Mouse (Mus musculus): ENCODE data around the gene Gsn. TPM values are rescaled to one million over a fixed set of nuclear protein-coding genes. Genes with fewer than 3 reads are reported as not detected.

The Gsn gene
- polyA plus RNA-seq, 1 experiment from 2014 or later = 13.7 TPM

DNA sequence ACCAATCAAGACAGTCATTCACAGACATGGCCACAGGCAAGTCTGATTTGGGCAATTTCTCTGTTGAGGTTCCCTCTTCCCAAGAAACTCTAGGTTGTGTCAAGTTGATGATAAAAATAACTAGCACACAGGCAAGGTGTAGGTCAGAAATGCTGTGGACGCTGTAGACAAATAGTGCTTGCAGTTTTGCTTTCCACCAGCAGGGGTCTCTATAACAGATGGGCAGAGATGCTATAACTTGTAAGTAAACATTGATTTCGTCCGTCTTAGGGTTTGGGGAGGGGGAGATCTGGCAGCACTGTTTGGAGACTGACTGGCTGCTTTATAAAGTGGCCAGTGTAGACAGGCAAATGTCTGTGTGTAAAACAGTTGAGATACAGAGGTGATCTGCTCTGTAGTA lies 35.7 kb downstream of the Gsn start:
- H3K36me3 ChIP-seq = no peaks in the 10 kb centered on the region
- 27% methylated on average over 3 of the region's 3 CpGs for WGBS
- peak; percentile 46 for DNase-seq (ENCODE audit: low spot score)
- H3K27ac ChIP-seq (replicated peaks) = no peak overlapping the region
- no peaks in the 10 kb centered on the region for H3K9me3 ChIP-seq (replicated peaks)
- no peak overlapping the region for H3K4me3 ChIP-seq
- no peaks in the 10 kb centered on the region for H3K4me1 ChIP-seq
- 0 out of 2 replicates have a peak, but pooled peaks cover 3% of the 10 kb centered on the region for H3K27me3 ChIP-seq (ENCODE audit: low read depth, poor library complexity, severe bottlenecking)

DNA sequence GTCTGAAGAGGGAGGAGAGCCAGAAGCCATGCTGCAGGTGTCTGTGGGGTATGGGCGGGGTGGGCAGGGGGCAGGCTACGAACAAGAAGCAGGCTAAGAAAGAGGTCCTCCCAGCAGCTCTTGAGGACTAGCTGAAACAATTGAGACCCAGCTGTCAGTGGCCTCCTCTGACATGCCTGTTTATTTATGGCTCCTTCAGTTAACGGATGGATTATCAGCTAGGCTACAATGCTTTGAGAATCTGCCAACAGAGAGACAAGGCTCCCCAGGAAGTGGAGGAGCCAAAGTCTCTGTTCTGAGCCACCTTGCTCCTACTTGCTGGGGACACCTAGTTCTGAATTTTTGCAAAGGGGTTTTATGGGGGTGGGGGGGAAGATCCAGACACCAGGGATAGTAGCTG lies 36.5 kb downstream of the Gsn start:
- 76% methylated on average over 3 of the region's 3 CpGs for WGBS
- Histone ChIP-seq H3K27me3 (ENCODE audit: low read depth, poor library complexity, severe bottlenecking) (0 out of 2 replicates have a peak, but pooled peaks cover 6% of the 10 kb centered on the region), H3K27ac (replicated peaks) (no peak overlapping the region), H3K4me1 (no peaks in the 10 kb centered on the region), H3K9me3 (replicated peaks) (no peaks in the 10 kb centered on the region), H3K36me3 (no peaks in the 10 kb centered on the region), H3K4me3 (no peak overlapping the region)
- DNase-seq (ENCODE audit: low spot score) = no peak

DNA sequence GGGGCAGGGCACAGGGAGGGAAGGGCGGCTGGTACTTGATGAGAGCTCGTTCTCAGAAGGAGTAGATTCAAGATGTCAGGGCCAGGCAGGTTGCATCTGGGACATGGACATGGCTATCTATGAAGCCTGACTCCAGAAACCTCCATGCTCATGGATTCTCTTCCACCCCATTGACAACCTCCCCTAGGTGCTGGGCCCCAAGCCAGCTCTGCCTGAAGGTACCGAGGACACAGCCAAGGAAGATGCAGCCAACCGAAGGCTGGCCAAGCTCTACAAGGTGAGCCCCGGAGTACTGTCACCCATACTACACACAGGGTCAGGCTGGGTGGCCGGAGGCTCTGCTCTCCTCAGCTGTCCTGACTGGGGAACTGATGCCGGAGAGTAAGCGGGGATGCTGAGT lies 37.1 kb downstream of the Gsn start:
- Histone ChIP-seq H3K4me1 (no peaks in the 10 kb centered on the region; the same call in 1 of the 2 replicates), H3K27me3 (ENCODE audit: low read depth, poor library complexity, severe bottlenecking) (0 out of 2 replicates have a peak, but pooled peaks cover 6% of the 10 kb centered on the region), H3K36me3 (no peaks in the 10 kb centered on the region), H3K9me3 (replicated peaks) (no peaks in the 10 kb centered on the region), H3K4me3 (no peak overlapping the region), H3K27ac (replicated peaks) (no peak overlapping the region)
- no peak for DNase-seq (ENCODE audit: low spot score)
- 90% methylated on average over 8 of the region's 8 CpGs for WGBS

DNA sequence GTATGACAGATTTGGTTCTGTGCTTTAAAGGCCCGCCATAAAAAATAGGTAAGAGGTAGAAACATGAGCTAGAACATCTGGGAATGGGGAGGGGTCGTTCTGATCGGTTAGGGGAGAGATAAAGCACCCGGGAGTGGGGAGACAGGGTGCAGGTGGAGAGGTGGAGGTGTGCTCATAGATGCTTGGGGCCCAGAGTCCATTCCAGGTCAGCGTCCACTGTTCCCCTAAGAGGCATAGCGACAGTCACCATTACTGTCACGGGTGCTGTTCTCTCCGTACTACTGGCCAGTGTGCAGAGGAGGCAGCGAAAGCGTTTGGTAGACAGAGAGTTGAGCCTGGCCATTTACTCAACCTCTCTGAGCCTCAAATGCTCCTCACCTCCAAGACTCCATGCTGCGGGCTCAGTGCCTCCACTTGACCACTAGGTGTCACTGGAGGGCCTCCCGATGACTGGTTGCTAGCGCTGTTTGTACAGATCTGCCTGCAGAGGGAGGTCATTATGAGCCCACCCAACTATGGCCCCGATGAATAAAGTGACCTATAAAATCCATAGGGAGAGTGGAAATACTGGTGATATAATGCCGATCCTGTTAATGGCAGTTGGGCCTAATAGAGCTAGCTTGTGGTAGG lies 41.6 kb downstream of the Gsn start:
- 0 out of 2 replicates have a peak, but pooled peaks cover 6% of the 10 kb centered on the region for H3K27me3 ChIP-seq (ENCODE audit: low read depth, poor library complexity, severe bottlenecking)
- H3K9me3 ChIP-seq (replicated peaks) = no peaks in the 10 kb centered on the region
- no peaks in the 10 kb centered on the region; the same call in 1 of the 2 replicates for H3K4me1 ChIP-seq
- no peak overlapping the region for H3K4me3 ChIP-seq
- WGBS = 32% methylated on average over 15 of the region's 15 CpGs
- peak; percentile 81 for DNase-seq (ENCODE audit: low spot score)
- no peaks in the 10 kb centered on the region for H3K36me3 ChIP-seq
- H3K27ac ChIP-seq (replicated peaks) = no peak overlapping the region

DNA sequence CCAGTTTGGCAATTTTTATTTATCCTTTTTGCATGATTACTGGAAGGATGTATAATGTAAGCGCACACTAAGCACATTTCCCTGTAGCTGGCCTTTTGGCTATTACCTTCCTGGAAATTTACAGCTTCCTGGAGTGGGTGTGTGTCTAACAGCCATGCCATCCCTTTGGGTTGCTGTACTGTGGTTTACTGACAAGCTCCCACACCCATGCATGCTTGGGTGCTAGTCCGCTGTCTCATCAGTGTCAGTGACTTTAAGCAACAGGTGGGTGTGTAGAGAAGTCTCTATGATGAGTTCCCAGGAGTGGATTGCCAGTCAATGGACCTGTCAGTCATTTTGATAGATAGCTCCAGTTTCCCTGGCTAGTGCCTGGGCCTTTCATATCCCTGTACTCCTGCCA lies 43.3 kb downstream of the Gsn start:
- WGBS = 86% methylated on average over 2 of the region's 2 CpGs
- no peaks in the 10 kb centered on the region; the same call in 1 of the 2 replicates for H3K4me1 ChIP-seq
- no peak overlapping the region for H3K27ac ChIP-seq (replicated peaks)
- H3K4me3 ChIP-seq = no peak overlapping the region
- no peaks in the 10 kb centered on the region for H3K9me3 ChIP-seq (replicated peaks)
- no peaks in the 10 kb centered on the region for H3K36me3 ChIP-seq
- H3K27me3 ChIP-seq (ENCODE audit: low read depth, poor library complexity, severe bottlenecking) = 0 out of 2 replicates have a peak, but pooled peaks cover 6% of the 10 kb centered on the region
- no peak for DNase-seq (ENCODE audit: low spot score)

DNA sequence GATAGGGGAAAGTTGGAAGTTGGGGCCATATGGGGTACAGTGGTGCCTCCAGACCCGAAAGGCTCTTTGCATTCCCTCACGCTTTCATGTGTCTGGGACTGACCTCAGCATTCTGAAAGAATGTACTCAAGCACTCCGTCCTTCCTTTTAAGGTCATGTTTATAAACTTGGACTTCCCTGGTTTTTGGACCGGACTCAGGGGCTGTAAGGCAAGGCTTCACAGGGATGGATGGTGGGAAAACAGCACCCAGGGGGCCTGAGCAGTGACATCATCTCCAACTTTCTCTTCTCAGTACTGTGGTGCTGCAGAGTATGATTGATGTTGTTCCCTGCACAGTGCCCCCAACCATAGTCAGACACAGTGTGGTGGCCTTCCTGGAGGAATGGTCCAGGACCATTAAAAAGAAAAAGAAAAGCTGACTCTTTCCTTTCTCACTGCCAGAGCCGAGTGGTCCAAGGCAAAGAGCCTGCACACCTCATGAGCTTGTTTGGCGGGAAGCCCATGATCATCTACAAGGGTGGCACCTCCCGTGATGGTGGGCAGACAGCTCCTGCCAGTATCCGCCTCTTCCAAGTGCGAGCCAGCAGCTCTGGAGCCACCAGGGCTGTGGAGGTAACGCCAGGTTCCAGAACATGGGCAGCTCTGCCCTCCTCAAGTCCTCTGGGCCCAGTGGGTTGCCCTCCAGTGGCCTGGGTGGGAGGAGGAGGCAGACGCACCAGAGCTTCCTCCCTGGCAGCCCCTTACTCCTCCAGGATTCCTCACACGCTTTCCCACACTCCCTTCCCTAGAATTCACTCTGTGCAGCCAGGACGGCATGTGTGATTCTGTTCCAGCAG lies 46.1 kb downstream of the Gsn start:
- no peak for DNase-seq (ENCODE audit: low spot score)
- Histone ChIP-seq H3K27ac (replicated peaks) (no peak overlapping the region; the same call in 1 of the 2 replicates), H3K27me3 (ENCODE audit: low read depth, poor library complexity, severe bottlenecking) (0 out of 2 replicates have a peak, but pooled peaks cover 3% of the 10 kb centered on the region), H3K4me3 (no peak overlapping the region), H3K9me3 (replicated peaks) (no peaks in the 10 kb centered on the region), H3K4me1 (no peaks in the 10 kb centered on the region; the same call in 1 of the 2 replicates), H3K36me3 (no peaks in the 10 kb centered on the region)
- 87% methylated on average over 13 of the region's 13 CpGs for WGBS

DNA sequence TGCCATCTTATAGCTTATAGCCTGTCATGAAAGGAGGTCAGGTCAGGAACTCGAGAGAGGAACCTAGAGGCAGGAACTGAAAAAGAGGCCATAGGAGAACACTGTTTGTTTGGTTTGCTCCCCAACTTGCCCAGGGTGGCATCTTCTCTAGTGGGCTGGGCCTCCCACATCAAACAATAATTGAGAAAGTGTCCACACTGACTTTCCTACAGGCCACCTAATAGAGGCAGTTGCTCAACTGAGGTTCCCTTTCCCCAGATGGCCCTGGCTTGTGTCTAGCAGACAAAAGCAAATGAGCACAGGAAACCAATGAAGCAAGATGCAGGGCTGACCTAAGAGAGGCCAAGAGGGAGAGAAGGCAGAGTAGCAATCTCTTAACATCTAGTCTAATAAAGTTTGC lies 52.0 kb downstream of the Gsn start:
- no peaks in the 10 kb centered on the region for H3K4me1 ChIP-seq
- H3K27me3 ChIP-seq (ENCODE audit: low read depth, poor library complexity, severe bottlenecking) = no peaks in the 10 kb centered on the region
- no peaks in the 10 kb centered on the region for H3K36me3 ChIP-seq
- DNase-seq (ENCODE audit: low spot score) = no peak
- H3K9me3 ChIP-seq (replicated peaks) = no peaks in the 10 kb centered on the region
- H3K4me3 ChIP-seq = no peak overlapping the region
- H3K27ac ChIP-seq (replicated peaks) = no peak overlapping the region
- WGBS = 83% methylated on average over 1 of the region's 1 CpGs

DNA sequence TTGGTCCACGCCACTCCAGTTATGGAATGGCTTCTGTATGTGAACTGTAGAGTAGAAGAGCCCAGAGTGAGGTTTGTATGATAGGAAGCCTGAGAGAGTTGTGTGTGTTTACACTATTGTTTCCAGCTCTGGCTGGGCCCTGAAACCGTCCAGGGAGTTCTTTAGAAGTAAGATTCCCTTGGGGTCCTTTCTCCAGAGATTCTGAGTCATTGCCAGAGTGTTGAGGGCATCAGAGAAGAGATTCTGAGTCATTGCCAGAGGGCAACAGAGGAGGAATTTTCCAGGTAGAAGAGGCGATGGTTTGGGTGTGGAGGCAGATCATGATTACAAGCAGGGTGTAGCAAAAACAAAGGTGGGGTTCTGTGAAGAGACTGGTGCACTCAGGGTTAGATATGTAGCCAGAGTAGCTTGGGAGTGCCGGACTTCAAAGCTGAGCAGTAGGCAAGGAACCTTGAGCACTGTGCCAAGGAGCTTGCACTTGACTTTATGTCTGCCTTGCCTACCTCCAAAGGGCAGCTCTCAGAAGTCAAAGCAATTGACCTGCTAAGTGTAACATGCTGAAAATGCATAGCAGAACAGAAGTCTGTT lies 53.8 kb downstream of the Gsn start:
- Histone ChIP-seq H3K4me3 (no peak overlapping the region), H3K9me3 (replicated peaks) (no peaks in the 10 kb centered on the region), H3K36me3 (no peaks in the 10 kb centered on the region), H3K4me1 (peaks cover 18% of the 10 kb centered on the region), H3K27me3 (ENCODE audit: low read depth, poor library complexity, severe bottlenecking) (no peaks in the 10 kb centered on the region), H3K27ac (replicated peaks) (no peak overlapping the region)
- 89% methylated on average over 4 of the region's 4 CpGs for WGBS
- DNase-seq (ENCODE audit: low spot score) = no peak

DNA sequence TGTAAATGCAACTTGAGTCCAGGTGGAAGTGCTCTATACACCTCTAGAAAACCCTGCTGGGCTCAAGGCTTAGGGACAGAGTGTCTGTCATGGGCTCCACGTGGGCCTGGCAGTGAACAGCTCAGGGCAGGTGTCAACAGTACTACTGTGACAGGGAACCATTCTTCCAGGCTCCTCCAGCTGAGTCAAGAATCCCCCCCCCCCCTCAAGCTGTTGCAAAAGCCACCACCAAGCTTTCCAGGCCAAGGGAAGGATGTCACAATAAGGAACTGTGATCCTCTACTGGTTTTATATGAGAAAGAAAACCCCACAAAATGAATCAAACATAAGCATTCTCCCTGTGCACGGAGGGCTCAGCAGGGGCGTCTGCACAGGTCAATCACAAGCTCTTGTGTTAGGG lies 58.1 kb downstream of the Gsn start:
- WGBS = 32% methylated on average over 3 of the region's 3 CpGs
- Histone ChIP-seq H3K36me3 (no peaks in the 10 kb centered on the region), H3K27me3 (ENCODE audit: low read depth, poor library complexity, severe bottlenecking) (no peaks in the 10 kb centered on the region), H3K9me3 (replicated peaks) (no peaks in the 10 kb centered on the region), H3K27ac (replicated peaks) (no peak overlapping the region), H3K4me1 (peaks cover 33% of the 10 kb centered on the region), H3K4me3 (no peak overlapping the region)
- DNase-seq (ENCODE audit: low spot score) = no peak

DNA sequence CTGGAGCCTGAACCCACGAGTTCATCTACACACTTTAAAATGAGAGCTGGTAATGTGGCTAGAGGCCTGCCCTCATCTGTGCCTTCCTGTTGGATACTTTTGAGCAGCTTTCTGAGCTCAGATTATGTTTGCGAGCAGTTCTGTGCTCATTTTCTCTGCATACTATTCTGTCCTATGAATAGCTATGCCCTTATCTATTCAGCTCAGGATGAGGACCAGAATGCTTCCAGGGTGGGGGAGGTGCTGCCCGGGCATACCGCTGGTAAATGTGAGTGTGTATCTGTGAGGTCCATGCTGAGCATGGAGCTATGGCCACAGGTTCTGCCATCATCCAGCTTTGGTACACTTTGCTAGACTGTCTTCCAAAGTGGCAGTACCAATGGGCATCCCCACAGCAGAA lies 61.4 kb downstream of the Gsn start:
- 0 out of 2 replicates have a peak, but pooled peaks cover 8% of the 10 kb centered on the region for H3K27me3 ChIP-seq (ENCODE audit: low read depth, poor library complexity, severe bottlenecking)
- no peak overlapping the region for H3K27ac ChIP-seq (replicated peaks)
- no peak overlapping the region for H3K4me3 ChIP-seq
- H3K4me1 ChIP-seq = peaks cover 33% of the 10 kb centered on the region
- DNase-seq (ENCODE audit: low spot score) = no peak
- no peaks in the 10 kb centered on the region for H3K36me3 ChIP-seq
- WGBS = 93% methylated on average over 4 of the region's 4 CpGs
- no peaks in the 10 kb centered on the region for H3K9me3 ChIP-seq (replicated peaks)

DNA sequence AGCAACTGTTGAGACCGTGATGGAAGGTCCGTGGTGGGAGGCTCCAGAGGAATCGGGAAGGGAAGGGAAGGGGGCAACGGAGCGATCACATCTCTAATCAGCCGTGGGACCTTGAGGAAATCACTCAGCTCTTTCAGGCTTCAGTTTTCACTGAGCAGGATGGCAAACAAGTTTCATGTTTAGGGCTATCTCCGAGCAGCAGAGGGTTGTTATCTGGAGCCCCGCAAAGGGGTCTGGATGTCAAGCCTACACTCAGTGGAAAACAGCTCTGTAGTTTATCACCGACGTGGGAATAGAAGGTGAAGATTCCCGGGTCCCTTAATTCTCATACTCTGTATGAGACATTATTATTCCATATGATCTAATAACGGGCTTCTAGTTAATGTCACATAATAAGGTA lies 62.2 kb downstream of the Gsn start:
- peaks cover 31% of the 10 kb centered on the region for H3K4me1 ChIP-seq
- no peaks in the 10 kb centered on the region for H3K9me3 ChIP-seq (replicated peaks)
- WGBS = 88% methylated on average over 12 of the region's 12 CpGs
- no peak overlapping the region for H3K4me3 ChIP-seq
- no peak for DNase-seq (ENCODE audit: low spot score)
- no peak overlapping the region for H3K27ac ChIP-seq (replicated peaks)
- H3K36me3 ChIP-seq = no peaks in the 10 kb centered on the region
- H3K27me3 ChIP-seq (ENCODE audit: low read depth, poor library complexity, severe bottlenecking) = peaks cover 14% of the 10 kb centered on the region; the same call in 1 of the 2 replicates

DNA sequence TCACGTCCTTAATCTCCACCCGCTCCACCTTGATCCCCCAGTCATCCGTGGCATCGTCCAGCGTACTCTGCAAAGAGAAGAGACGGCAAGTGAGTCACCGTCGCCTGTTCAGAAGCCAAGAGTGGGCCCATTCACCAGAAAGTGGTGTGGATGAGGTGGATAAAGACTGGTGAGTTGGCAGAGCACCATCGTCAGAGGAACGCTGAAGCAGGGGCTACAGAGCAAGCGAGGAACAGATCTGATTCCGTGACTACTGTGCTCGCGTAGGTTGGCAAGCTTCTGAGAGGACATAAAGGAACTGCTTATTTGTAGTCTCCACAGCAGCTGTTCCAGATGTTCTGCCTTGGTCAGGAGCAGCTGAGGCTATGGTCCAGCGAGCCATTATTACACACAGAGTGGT lies 64.2 kb downstream of the Gsn start:
- Histone ChIP-seq H3K27me3 (ENCODE audit: low read depth, poor library complexity, severe bottlenecking) (peaks cover 34% of the 10 kb centered on the region), H3K4me3 (no peak overlapping the region), H3K36me3 (no peaks in the 10 kb centered on the region), H3K4me1 (peaks cover 12% of the 10 kb centered on the region), H3K27ac (replicated peaks) (no peak overlapping the region), H3K9me3 (replicated peaks) (no peaks in the 10 kb centered on the region)
- DNase-seq (ENCODE audit: low spot score) = no peak
- WGBS = 92% methylated on average over 15 of the region's 15 CpGs

All from midbrain, embryonic 10.5 days (tissue).